Mouse (Mus musculus): ENCODE data around the gene Ube2d3. TPM values are rescaled to one million over a fixed set of nuclear protein-coding genes. Genes with fewer than 3 reads are reported as not detected.
"Not testable (repeated sequence)": the region's sequence is repeated elsewhere in the genome, so short reads cannot be mapped to it uniquely, and the experiment has no call there.

Ube2d3 gene
- polyA plus RNA-seq, 1 experiment from 2014 or later = 586 TPM

DNA sequence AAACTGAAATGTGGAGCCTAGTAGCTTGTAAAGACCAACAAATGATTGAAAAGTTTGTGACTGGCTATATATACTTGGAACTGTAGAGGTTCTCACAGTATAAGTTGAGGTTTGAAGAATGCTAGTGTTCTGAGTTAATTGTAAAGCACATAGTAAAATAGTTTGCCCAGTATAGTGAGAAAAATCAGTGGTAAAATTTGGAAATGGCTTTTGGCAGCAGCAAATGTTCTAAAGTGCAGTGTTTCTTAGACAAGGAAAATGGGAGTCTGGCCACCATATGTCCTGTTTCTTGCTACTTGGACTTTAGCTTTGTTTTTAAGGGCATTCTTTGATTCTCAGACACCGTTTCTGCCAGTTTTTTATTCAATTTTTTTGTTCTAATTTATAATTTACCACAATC lies 30.5 kb downstream of the Ube2d3 start:
- DNase-seq (no peak), ATAC-seq (ENCODE audit: insufficient read depth) (no peak)
- H3K36me3 ChIP-seq (ENCODE audit: insufficient read depth) = peaks cover 22% of the 10 kb centered on the region
- H3K9me3 ChIP-seq (ENCODE audit: low read depth, low read length) = no peaks in the 10 kb centered on the region
- WGBS = 93% methylated on average over 1 of the region's 1 CpGs
- H3K4me3 ChIP-seq (ENCODE audit: low read depth, low read length) = no peak overlapping the region
- no peak overlapping the region for H3K27ac ChIP-seq (ENCODE audit: low read depth)
- no peaks in the 10 kb centered on the region for H3K27me3 ChIP-seq (ENCODE audit: insufficient read depth, low read length)
- H3K4me2 ChIP-seq = no peak overlapping the region
- no peak for TF ChIP-seq CTCF (IDR thresholded peaks at IDR 0.05; ENCODE audit: low read depth)
- no peaks in the 10 kb centered on the region for H3K4me1 ChIP-seq (ENCODE audit: insufficient read depth)
- H3K9ac ChIP-seq = no peak overlapping the region

GRCm38 (mm10) chr3:135469146-135469545 lies 31.2 kb downstream of the Ube2d3 start:
- H3K36me3 ChIP-seq (ENCODE audit: insufficient read depth) = peaks cover 16% of the 10 kb centered on the region
- no peak overlapping the region for H3K4me2 ChIP-seq
- H3K27ac ChIP-seq (ENCODE audit: low read depth) = no peak overlapping the region
- no peaks in the 10 kb centered on the region for H3K4me1 ChIP-seq (ENCODE audit: insufficient read depth)
- no peak for DNase-seq
- H3K9me3 ChIP-seq (ENCODE audit: low read depth, low read length) = no peaks in the 10 kb centered on the region
- H3K4me3 ChIP-seq (ENCODE audit: low read depth, low read length) = no peak overlapping the region
- no peaks in the 10 kb centered on the region for H3K27me3 ChIP-seq (ENCODE audit: insufficient read depth, low read length)
- WGBS = 47% methylated on average over 3 of the region's 3 CpGs
- peak; percentile 38 for ATAC-seq (ENCODE audit: insufficient read depth)
- H3K9ac ChIP-seq = no peak overlapping the region
- TF ChIP-seq CTCF (IDR thresholded peaks at IDR 0.05; ENCODE audit: low read depth) = no peak

- 35% methylated on average over 4 of the region's 4 CpGs for WGBS
- H3K27ac ChIP-seq (ENCODE audit: low read depth) = no peak overlapping the region
- H3K27me3 ChIP-seq (ENCODE audit: insufficient read depth, low read length) = no peaks in the 10 kb centered on the region
- ATAC-seq (ENCODE audit: insufficient read depth) = peak; percentile 70; the same call in 1 of the 2 replicates
- DNase-seq = peak; percentile 74
- H3K9ac ChIP-seq = no peak overlapping the region
- H3K4me1 ChIP-seq (ENCODE audit: insufficient read depth) = no peaks in the 10 kb centered on the region
- no peaks in the 10 kb centered on the region for H3K9me3 ChIP-seq (ENCODE audit: low read depth, low read length)
- H3K36me3 ChIP-seq (ENCODE audit: insufficient read depth) = peaks cover 9% of the 10 kb centered on the region
- no peak for TF ChIP-seq CTCF (IDR thresholded peaks at IDR 0.05; ENCODE audit: low read depth)
- no peak overlapping the region for H3K4me3 ChIP-seq (ENCODE audit: low read depth, low read length)
- H3K4me2 ChIP-seq = no peak overlapping the region
These were observed 32.0 kb downstream of the Ube2d3 start for GRCm38 (mm10) chr3:135469974-135470373.

- Histone ChIP-seq H3K4me3 (ENCODE audit: low read depth, low read length) (no peak overlapping the region), H3K27ac (ENCODE audit: low read depth) (no peak overlapping the region), H3K9ac (no peak overlapping the region), H3K9me3 (ENCODE audit: low read depth, low read length) (no peaks in the 10 kb centered on the region), H3K27me3 (ENCODE audit: insufficient read depth, low read length) (no peaks in the 10 kb centered on the region), H3K4me2 (no peak overlapping the region), H3K36me3 (ENCODE audit: insufficient read depth) (peaks cover 9% of the 10 kb centered on the region), H3K4me1 (ENCODE audit: insufficient read depth) (no peaks in the 10 kb centered on the region)
- no peak for TF ChIP-seq CTCF (IDR thresholded peaks at IDR 0.05; ENCODE audit: low read depth)
- DNase-seq = no peak
- ATAC-seq (ENCODE audit: insufficient read depth) = no peak
- WGBS = 69% methylated on average over 1 of the region's 1 CpGs
These were observed 32.9 kb downstream of the Ube2d3 start for GRCm38 (mm10) chr3:135470823-135471222.

- 81% methylated on average over 8 of the region's 8 CpGs for WGBS
- Histone ChIP-seq H3K9me3 (ENCODE audit: low read depth, low read length) (no peaks in the 10 kb centered on the region), H3K36me3 (ENCODE audit: insufficient read depth) (no peaks in the 10 kb centered on the region), H3K4me2 (no peak overlapping the region), H3K9ac (no peak overlapping the region), H3K4me3 (ENCODE audit: low read depth, low read length) (no peak overlapping the region), H3K27me3 (ENCODE audit: insufficient read depth, low read length) (no peaks in the 10 kb centered on the region), H3K4me1 (ENCODE audit: insufficient read depth) (no peaks in the 10 kb centered on the region), H3K27ac (ENCODE audit: low read depth) (no peak overlapping the region)
- TF ChIP-seq CTCF (IDR thresholded peaks at IDR 0.05; ENCODE audit: low read depth) = no peak
- no peak for DNase-seq
- no peak for ATAC-seq (ENCODE audit: insufficient read depth)
These were observed 37.1 kb downstream of the Ube2d3 start for GRCm38 (mm10) chr3:135475025-135475424.

DNA sequence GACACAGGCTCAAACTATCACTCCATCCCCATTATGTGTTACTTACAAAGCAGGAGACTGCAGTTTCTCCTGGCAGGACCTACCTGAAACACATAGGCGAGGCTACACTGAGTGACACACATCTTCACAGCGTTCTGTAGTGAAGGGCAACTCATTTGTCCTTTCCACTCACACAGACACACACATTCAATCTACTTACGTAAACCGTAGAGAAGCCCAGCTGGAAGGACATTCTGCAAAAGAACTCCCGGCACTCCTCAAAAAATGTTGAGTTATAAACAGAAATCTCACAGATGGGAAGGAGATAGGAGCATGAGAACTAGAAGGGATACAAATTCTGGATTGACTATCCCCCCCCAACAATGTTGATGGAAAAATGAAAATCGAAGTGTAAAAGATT lies 38.3 kb downstream of the Ube2d3 start:
- 48% methylated on average over 6 of the region's 6 CpGs for WGBS
- no peak for ATAC-seq (ENCODE audit: insufficient read depth)

DNA sequence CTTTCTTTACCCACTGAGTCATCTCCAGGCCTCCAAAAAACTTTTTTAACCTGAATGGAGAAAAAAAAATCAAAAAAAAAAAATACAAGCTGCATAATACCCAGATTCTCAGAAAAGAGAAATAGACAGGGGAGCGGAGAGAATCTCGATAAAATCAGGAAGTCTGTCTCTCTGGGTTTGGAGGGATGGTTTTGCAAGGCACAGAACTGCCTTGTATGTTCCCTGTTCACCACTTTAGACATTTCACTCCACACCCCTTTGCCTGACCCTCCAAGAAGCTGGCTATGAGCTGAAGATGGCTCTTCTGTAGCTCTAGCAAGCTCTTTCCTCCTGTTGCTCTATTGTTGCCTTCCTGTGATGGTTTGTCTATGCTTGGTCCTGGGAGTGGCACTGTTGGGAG lies 39.0 kb downstream of the Ube2d3 start:
- H3K27me3 ChIP-seq (ENCODE audit: insufficient read depth, low read length) = no peaks in the 10 kb centered on the region
- ATAC-seq (ENCODE audit: insufficient read depth) (no peak), DNase-seq (no peak)
- no peak overlapping the region for H3K27ac ChIP-seq (ENCODE audit: low read depth)
- no peaks in the 10 kb centered on the region for H3K9me3 ChIP-seq (ENCODE audit: low read depth, low read length)
- no peaks in the 10 kb centered on the region for H3K4me1 ChIP-seq (ENCODE audit: insufficient read depth)
- H3K36me3 ChIP-seq (ENCODE audit: insufficient read depth) = no peaks in the 10 kb centered on the region
- H3K4me3 ChIP-seq (ENCODE audit: low read depth, low read length) = no peak overlapping the region
- H3K4me2 ChIP-seq = no peak overlapping the region
- TF ChIP-seq CTCF (IDR thresholded peaks at IDR 0.05; ENCODE audit: low read depth) = no peak
- 87% methylated on average over 2 of the region's 2 CpGs for WGBS
- H3K9ac ChIP-seq = no peak overlapping the region

More for the DNA sequence above, 38.3 kb downstream of the Ube2d3 start:
- Histone ChIP-seq H3K4me3 (ENCODE audit: low read depth, low read length) (no peak overlapping the region), H3K36me3 (ENCODE audit: insufficient read depth) (no peaks in the 10 kb centered on the region), H3K9me3 (ENCODE audit: low read depth, low read length) (no peaks in the 10 kb centered on the region), H3K9ac (no peak overlapping the region), H3K27ac (ENCODE audit: low read depth) (no peak overlapping the region), H3K4me2 (no peak overlapping the region), H3K27me3 (ENCODE audit: insufficient read depth, low read length) (no peaks in the 10 kb centered on the region), H3K4me1 (ENCODE audit: insufficient read depth) (no peaks in the 10 kb centered on the region)
- no peak for DNase-seq
- no peak for TF ChIP-seq CTCF (IDR thresholded peaks at IDR 0.05; ENCODE audit: low read depth)

DNA sequence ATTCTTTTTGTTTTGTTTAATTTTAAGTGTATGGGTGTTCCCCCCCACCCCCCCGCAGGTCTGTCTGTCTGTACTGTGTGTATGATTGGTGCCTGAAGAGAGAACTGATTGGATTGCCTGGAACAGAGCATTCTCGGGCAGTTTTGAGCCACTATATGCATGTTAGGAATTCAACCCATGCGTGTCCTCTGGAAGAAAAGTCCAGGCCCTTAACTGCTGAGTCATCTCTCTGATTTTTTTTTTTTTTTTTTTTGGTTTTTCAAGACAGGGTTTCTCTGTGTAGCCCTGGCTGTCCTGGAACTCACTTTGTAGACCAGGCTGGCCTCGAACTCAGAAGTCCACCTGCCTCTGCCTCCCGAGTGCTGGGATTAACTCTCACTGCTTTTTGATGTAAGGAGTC lies 41.1 kb downstream of the Ube2d3 start:
- H3K4me1 ChIP-seq (ENCODE audit: insufficient read depth); H3K27me3 ChIP-seq (ENCODE audit: insufficient read depth, low read length); ATAC-seq (ENCODE audit: insufficient read depth); DNase-seq; H3K36me3 ChIP-seq (ENCODE audit: insufficient read depth); H3K4me3 ChIP-seq (ENCODE audit: low read depth, low read length); H3K9me3 ChIP-seq (ENCODE audit: low read depth, low read length); H3K4me2 ChIP-seq; H3K9ac ChIP-seq; H3K27ac ChIP-seq (ENCODE audit: low read depth): not testable (repeated sequence)
- 76% methylated on average over 5 of the region's 5 CpGs for WGBS

All from lung, embryonic 14.5 days (tissue).